Mouse (Mus musculus) R1 (cell line): ENCODE results near the gene Banf1.
A peak's percentile ranks its signal among the peaks of the same experiment; 100 is the strongest.

ENCODE experiments used
- DNase-seq: peaks from one replicate; pipeline ENCODE4 v3.0.0-alpha.2; 2018; ENCODE audit warnings: low read depth, low spot score

Gene Banf1

GRCm38 (mm10) chr19:5367053-5367359, at the start of gene Banf1:
TSS of gene Banf1 (minus strand) at chr19:5367168.
- no peak for DNase-seq

- DNase-seq: no peak
Observed at GRCm38 (mm10) chr19:5414534-5414957, 47.6 kb upstream of the Banf1 start.

- DNase-seq: no peak
Observed at GRCm38 (mm10) chr19:5413840-5414239, 46.9 kb upstream of the Banf1 start.

GRCm38 (mm10) chr19:5411961-5412360, 45.0 kb upstream of the Banf1 start:
- peak; percentile 28 for DNase-seq

- no peak for DNase-seq
Observed at GRCm38 (mm10) chr19:5410641-5411040, 43.7 kb upstream of the Banf1 start.

- DNase-seq: no peak
Observed at GRCm38 (mm10) chr19:5409068-5409467, 42.1 kb upstream of the Banf1 start.

- DNase-seq: no peak
Observed at GRCm38 (mm10) chr19:5408057-5409001, 41.4 kb upstream of the Banf1 start.

- peak; percentile 76 for DNase-seq
Observed at GRCm38 (mm10) chr19:5407133-5407532, 40.2 kb upstream of the Banf1 start.

- DNase-seq: peak; percentile 76
Observed at GRCm38 (mm10) chr19:5406531-5407126, 39.7 kb upstream of the Banf1 start.

GRCm38 (mm10) chr19:5405924-5406323, 39.0 kb upstream of the Banf1 start:
- DNase-seq: no peak

GRCm38 (mm10) chr19:5402293-5402692, 35.3 kb upstream of the Banf1 start, which contains the start of gene Tsga10ip:
TSS of gene Tsga10ip (minus strand) at chr19:5402526.
- DNase-seq: peak; percentile 42

GRCm38 (mm10) chr19:5401073-5401472, 34.1 kb upstream of the Banf1 start:
- DNase-seq: peak; percentile 48

- DNase-seq: no peak
Observed at GRCm38 (mm10) chr19:5395371-5395770, 28.4 kb upstream of the Banf1 start.

GRCm38 (mm10) chr19:5394168-5394567, 27.2 kb upstream of the Banf1 start:
- no peak for DNase-seq

- DNase-seq: no peak
Observed at GRCm38 (mm10) chr19:5392892-5393291, 25.9 kb upstream of the Banf1 start.

- DNase-seq: no peak
Observed at GRCm38 (mm10) chr19:5390416-5390815, 23.4 kb upstream of the Banf1 start.

GRCm38 (mm10) chr19:5389647-5390046, 22.7 kb upstream of the Banf1 start:
- peak; percentile 81 for DNase-seq

- peak; percentile 98 for DNase-seq
Observed at GRCm38 (mm10) chr19:5388588-5389242, 21.7 kb upstream of the Banf1 start, which contains the start of gene Sart1. TSS of gene Sart1 (minus strand) at chr19:5388703.

- DNase-seq: no peak
Observed at GRCm38 (mm10) chr19:5388011-5388441, 21.1 kb upstream of the Banf1 start.

- no peak for DNase-seq
Observed at GRCm38 (mm10) chr19:5384715-5385114, 17.7 kb upstream of the Banf1 start.

- DNase-seq: no peak
Observed at GRCm38 (mm10) chr19:5383326-5383725, 16.4 kb upstream of the Banf1 start.

- DNase-seq: no peak
Observed at GRCm38 (mm10) chr19:5377446-5377845, 10.5 kb upstream of the Banf1 start.
